Mouse (Mus musculus): ENCODE results near the gene Armc9. TPM values are rescaled to one million over a fixed set of nuclear protein-coding genes. Genes with fewer than 3 reads are reported as not detected.
A peak's percentile ranks its signal among the peaks of the same experiment; 100 is the strongest.

Armc9 gene
- 12.7 and 14.8 TPM in 2 replicates for polyA plus RNA-seq (2011; ENCODE audit: insufficient read length, low read depth, missing spikeins)

DNA sequence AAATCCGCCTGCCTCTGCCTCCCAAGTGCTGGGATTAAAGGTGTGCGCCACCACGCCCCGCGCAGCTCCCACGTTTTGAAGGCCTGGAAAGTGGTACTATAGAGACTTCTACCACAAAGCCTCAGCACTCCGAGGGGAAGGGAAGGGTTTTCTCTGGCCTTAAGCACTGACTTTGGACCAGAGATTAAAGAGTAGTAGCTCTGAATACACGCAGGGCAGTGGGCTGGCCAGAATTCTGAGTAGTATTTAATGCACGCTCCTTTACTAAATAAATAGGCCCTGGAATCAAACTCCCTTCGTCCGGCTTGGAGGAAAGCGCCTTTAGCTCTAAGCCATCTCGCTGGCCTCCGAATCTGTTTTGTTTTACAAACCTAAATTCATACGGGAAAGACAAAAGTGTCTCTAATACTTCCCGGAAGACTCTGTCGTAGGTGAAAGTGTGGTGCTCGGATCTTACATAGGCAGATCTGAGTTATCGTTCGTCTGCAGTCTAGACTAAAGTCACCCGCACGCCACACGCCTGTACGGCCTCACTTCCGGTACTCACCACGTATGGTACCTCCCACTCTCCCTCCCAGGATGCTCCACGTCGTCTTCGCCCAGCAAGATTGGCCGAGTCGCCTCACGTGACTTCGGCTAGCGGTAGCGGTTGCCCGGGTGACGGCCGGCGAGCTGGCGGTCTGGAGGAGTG lies at the start of gene Armc9:
Gene Armc9, plus strand, starts transcription at position 648 of the 691 bp plus-strand sequence.
- H3K4me1 ChIP-seq (ENCODE audit: control insufficient read depth, insufficient read depth, low read length), result 0 out of 2 replicates have a peak, but pooled peaks cover 3% of the 10 kb centered on the region
- TF ChIP-seq CTCF (IDR thresholded peaks at IDR 0.05; ENCODE audit: borderline replicate concordance, insufficient read depth, low read length), result no peak
- peak; percentile 98 for TF ChIP-seq POLR2A (IDR thresholded peaks at IDR 0.05; ENCODE audit: low read depth, low read length)
- peak within 1 kb of the TSS; percentile 65 for H3K4me3 ChIP-seq (ENCODE audit: insufficient read depth, low read length)
- H3K27ac ChIP-seq (ENCODE audit: insufficient read depth, low read length), result peak within 1 kb of the TSS; percentile 74

DNA sequence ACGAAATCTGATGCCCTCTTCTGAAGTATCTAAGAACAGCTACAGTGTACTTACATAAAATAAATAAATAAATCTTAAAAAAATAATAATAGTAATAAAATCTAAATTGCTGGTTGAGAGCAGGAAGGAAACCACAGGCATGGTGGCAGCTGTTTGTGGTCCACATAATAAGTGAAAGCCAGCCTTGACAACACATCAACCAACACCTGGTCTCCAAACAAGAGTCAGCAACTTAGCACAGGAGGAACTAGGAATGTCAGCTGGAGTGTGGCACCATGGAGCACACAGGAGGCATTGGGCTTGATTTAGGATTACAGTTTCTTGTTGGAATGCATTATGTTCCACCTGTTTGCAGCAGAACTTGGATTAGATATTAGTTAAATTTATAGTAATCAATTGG lies 49.5 kb upstream of the Armc9 start:
- no peaks in the 10 kb centered on the region for H3K4me1 ChIP-seq (ENCODE audit: control insufficient read depth, insufficient read depth, low read length)
- no peak for TF ChIP-seq CTCF (IDR thresholded peaks at IDR 0.05; ENCODE audit: borderline replicate concordance, insufficient read depth, low read length)
- TF ChIP-seq POLR2A (IDR thresholded peaks at IDR 0.05; ENCODE audit: low read depth, low read length), result no peak
- H3K4me3 ChIP-seq (ENCODE audit: insufficient read depth, low read length), result no peak overlapping the region
- no peak overlapping the region for H3K27ac ChIP-seq (ENCODE audit: insufficient read depth, low read length)

DNA sequence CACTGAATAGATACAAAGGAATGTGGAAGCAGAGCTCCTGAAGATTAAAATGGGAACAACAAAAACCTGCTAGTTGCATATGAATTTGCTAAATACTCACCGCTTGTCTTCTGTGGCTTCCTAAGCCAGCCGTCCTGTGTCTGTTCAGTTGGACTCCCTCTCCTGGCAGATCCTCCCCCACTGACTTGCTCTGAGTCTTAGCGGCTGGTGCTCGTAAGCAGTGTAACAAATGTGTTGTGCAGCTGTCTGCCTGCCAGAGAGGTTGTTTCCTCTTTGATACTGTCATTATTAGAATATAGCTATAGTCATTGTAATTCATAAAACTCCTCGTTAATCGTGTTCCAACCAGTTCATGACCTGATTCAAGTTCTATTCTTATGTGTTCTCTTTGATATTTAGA lies 42.8 kb upstream of the Armc9 start, which contains the start of gene Htr2b:
Gene Htr2b, minus strand, starts transcription at position 192 of the 400 bp plus-strand sequence.
- Histone ChIP-seq H3K4me3 (ENCODE audit: insufficient read depth, low read length) (no peak within 1 kb of the TSS), H3K4me1 (ENCODE audit: control insufficient read depth, insufficient read depth, low read length) (peaks cover 6% of the 10 kb centered on the region), H3K27ac (ENCODE audit: insufficient read depth, low read length) (peak within 1 kb of the TSS; percentile 51; the same call in 1 of the 2 replicates)
- TF ChIP-seq CTCF (IDR thresholded peaks at IDR 0.05; ENCODE audit: borderline replicate concordance, insufficient read depth, low read length) (no peak), POLR2A (IDR thresholded peaks at IDR 0.05; ENCODE audit: low read depth, low read length) (no peak)

DNA sequence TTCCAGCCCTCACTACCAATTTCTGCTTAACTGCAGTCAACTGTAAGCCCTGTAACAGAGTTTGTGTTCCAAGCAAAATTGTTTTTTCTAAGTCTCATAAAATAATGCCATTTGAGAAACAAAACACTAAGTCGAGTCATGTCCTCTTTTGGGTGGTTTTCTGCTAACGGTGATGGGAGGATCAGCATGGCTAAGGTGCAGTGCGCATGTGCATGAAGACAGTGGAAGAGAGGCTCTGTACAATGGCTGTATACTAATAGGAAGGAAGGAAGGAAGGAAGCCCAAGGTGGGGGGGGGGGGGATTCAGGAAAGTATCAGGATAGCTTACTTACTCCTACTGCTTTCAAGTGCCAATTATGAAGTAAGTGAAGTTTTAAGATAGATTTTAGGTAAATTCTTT lies 40.4 kb upstream of the Armc9 start:
- TF ChIP-seq POLR2A (IDR thresholded peaks at IDR 0.05; ENCODE audit: low read depth, low read length) (no peak), CTCF (IDR thresholded peaks at IDR 0.05; ENCODE audit: borderline replicate concordance, insufficient read depth, low read length) (no peak)
- Histone ChIP-seq H3K27ac (ENCODE audit: insufficient read depth, low read length) (no peak overlapping the region), H3K4me3 (ENCODE audit: insufficient read depth, low read length) (no peak overlapping the region), H3K4me1 (ENCODE audit: control insufficient read depth, insufficient read depth, low read length) (peaks cover 6% of the 10 kb centered on the region)

DNA sequence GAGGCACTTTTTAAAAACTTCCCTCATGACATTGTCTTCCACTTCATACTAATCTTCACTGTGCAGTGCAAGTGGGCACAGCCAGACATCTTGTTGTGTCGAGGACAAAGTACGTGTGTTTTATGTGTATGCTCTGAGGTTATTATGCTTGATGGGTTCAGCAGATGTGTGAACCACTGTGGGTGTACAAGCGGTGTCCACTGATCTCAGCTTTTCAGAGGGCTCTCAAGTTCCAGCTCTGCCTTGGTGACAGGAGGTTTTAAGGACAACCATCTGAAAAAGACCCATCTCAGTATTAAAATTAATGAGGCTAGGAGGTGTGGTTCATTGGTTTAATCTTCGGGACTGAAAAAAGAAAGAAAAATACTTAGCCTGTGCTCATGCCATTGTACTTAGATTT lies 35.0 kb upstream of the Armc9 start:
- no peak for TF ChIP-seq POLR2A (IDR thresholded peaks at IDR 0.05; ENCODE audit: low read depth, low read length)
- TF ChIP-seq CTCF (IDR thresholded peaks at IDR 0.05; ENCODE audit: borderline replicate concordance, insufficient read depth, low read length), result no peak
- Histone ChIP-seq H3K4me1 (ENCODE audit: control insufficient read depth, insufficient read depth, low read length) (no peaks in the 10 kb centered on the region), H3K27ac (ENCODE audit: insufficient read depth, low read length) (no peak overlapping the region), H3K4me3 (ENCODE audit: insufficient read depth, low read length) (no peak overlapping the region)

DNA sequence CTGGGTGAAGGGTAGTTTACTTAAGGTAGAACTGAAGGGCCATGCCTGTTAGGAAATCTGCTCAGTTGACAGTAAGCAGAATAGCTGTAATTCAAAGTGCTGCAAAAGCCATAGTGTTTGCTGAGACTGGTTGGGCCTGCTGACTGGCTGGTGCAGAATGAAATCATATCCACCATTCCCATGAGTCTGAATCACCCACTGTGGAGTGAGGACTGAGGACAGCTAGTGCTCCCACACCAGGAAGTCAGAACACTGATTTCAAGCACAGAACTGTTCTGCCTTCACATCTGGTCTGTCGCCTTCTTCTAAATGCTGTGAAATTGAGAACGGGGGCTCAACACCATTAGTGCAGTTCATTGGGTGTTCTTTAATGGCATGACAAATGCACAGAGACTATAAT lies 28.5 kb upstream of the Armc9 start:
- Histone ChIP-seq H3K4me1 (ENCODE audit: control insufficient read depth, insufficient read depth, low read length) (no peaks in the 10 kb centered on the region), H3K27ac (ENCODE audit: insufficient read depth, low read length) (no peak overlapping the region), H3K4me3 (ENCODE audit: insufficient read depth, low read length) (no peak overlapping the region)
- no peak for TF ChIP-seq POLR2A (IDR thresholded peaks at IDR 0.05; ENCODE audit: low read depth, low read length)
- TF ChIP-seq CTCF (IDR thresholded peaks at IDR 0.05; ENCODE audit: borderline replicate concordance, insufficient read depth, low read length), result no peak

DNA sequence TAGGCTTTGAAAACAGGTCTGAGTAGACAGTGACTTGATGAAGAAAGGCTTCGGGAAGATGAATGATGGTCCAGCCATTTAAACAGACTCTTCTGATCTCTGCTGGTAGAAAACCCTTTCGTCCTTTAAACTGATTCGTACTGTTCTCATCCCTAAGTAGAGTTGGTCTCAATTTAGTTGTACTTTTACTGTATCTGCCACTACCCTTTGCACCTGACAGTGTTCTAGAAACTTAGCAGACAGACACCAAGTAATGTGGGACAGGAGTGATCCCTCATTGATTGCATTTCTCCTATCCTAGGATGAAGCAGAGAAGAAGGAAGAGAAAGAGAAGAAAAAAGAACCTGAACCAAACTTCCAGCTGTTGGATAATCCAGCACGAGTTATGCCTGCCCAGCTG lies 21.2 kb upstream of the Armc9 start, which contains the start of gene Gm21972:
Gene Gm21972, plus strand, starts transcription at position 301 of the 400 bp plus-strand sequence.
- no peak for TF ChIP-seq CTCF (IDR thresholded peaks at IDR 0.05; ENCODE audit: borderline replicate concordance, insufficient read depth, low read length)
- no peak within 1 kb of the TSS for H3K4me3 ChIP-seq (ENCODE audit: insufficient read depth, low read length)
- H3K4me1 ChIP-seq (ENCODE audit: control insufficient read depth, insufficient read depth, low read length), result peaks cover 3% of the 10 kb centered on the region; the same call in 1 of the 2 replicates
- no peak within 1 kb of the TSS for H3K27ac ChIP-seq (ENCODE audit: insufficient read depth, low read length)

DNA sequence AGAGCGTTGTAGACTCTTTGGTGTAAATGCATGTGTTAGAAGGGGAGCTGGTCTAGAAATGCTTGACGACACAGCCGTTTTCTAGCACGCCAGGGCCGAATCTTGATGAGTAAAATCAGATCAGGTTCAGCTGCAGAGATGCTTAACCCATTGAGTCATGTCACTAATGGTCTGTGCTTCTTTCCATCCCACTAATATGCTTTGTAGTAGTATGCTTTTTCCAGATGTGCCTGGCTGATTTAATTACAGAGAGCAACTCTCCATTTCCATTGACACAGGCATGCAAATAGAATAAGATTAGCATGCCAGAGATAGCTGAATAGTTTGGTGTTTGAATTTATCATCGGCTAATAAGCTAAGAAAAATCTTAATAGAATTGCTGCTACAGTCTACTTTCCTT lies 19.3 kb upstream of the Armc9 start:
- Histone ChIP-seq H3K4me1 (ENCODE audit: control insufficient read depth, insufficient read depth, low read length) (peaks cover 3% of the 10 kb centered on the region; the same call in 1 of the 2 replicates), H3K27ac (ENCODE audit: insufficient read depth, low read length) (peak overlapping the region; percentile 73), H3K4me3 (ENCODE audit: insufficient read depth, low read length) (no peak overlapping the region)
- TF ChIP-seq POLR2A (IDR thresholded peaks at IDR 0.05; ENCODE audit: low read depth, low read length) (no peak), CTCF (IDR thresholded peaks at IDR 0.05; ENCODE audit: borderline replicate concordance, insufficient read depth, low read length) (no peak)

DNA sequence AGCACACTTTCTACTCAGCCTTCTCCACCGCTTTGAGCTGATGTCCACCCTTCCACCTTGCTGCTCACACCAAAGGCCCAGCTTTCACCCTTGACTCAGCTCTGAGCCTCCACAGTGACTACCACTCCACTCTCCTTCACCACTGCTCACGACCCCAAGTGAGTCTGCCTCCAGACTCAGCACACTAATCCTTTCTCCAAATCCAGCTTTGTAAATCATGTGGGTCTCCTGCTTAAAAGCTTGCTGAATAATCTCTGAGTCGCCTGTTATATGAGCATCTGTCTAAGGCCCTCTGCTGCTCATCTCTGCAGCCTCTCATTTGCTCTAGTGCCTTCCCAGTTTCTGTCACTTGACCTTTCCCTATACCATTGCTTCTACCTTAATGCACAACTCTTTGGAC lies 13.5 kb upstream of the Armc9 start:
- Histone ChIP-seq H3K27ac (ENCODE audit: insufficient read depth, low read length) (no peak overlapping the region), H3K4me3 (ENCODE audit: insufficient read depth, low read length) (no peak overlapping the region), H3K4me1 (ENCODE audit: control insufficient read depth, insufficient read depth, low read length) (no peaks in the 10 kb centered on the region)
- no peak for TF ChIP-seq CTCF (IDR thresholded peaks at IDR 0.05; ENCODE audit: borderline replicate concordance, insufficient read depth, low read length)
- TF ChIP-seq POLR2A (IDR thresholded peaks at IDR 0.05; ENCODE audit: low read depth, low read length), result no peak

DNA sequence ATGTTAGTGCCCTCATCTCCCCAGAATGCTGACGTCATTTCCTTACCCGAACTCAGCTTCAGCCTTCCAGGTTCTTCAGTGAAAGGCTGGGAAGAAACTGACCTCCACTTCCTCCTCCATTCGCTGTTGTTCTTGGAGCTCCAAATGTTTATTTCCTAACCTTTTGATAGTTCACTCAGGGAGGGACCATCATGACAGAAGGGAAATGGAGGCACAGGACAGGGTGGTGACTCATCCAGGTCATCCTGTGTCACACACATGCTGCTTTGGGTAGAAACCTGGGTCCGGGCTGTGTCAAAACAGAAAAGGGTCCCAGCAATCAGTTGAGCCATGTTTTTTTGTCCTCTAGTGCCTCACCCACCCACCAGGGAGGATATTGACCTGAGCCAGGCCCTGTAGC lies 11.4 kb upstream of the Armc9 start:
- Histone ChIP-seq H3K4me3 (ENCODE audit: insufficient read depth, low read length) (no peak overlapping the region), H3K4me1 (ENCODE audit: control insufficient read depth, insufficient read depth, low read length) (peaks cover 3% of the 10 kb centered on the region; the same call in 1 of the 2 replicates), H3K27ac (ENCODE audit: insufficient read depth, low read length) (no peak overlapping the region)
- TF ChIP-seq POLR2A (IDR thresholded peaks at IDR 0.05; ENCODE audit: low read depth, low read length) (no peak), CTCF (IDR thresholded peaks at IDR 0.05; ENCODE audit: borderline replicate concordance, insufficient read depth, low read length) (no peak)

All from embryonic fibroblast, embryonic 13.5 days (primary cell).